Mouse (Mus musculus) heart, embryonic 15.5 days (tissue): ENCODE results near the gene Cacna1i. TPM values are rescaled to one million over a fixed set of nuclear protein-coding genes. Genes with fewer than 3 reads are reported as not detected.

Experiments used
- ATAC-seq: fragments of 200-750 bp; cut with Nextera tagmentation; replicated peaks from 2 replicates; pipeline ENCODE4 v1.8.0; 2017; ENCODE audit warnings: low read depth, moderate TSS enrichment; ENCODE audit not compliant: insufficient number of reproducible peaks, insufficient read depth, low FRiP score
- H3K27ac ChIP-seq: fragments of 300-500 bp; sonication (generic); 2 replicates; pipeline ENCODE4 v1.5.1; 2015; ENCODE audit warnings: mild to moderate bottlenecking, inconsistent platforms
- H3K27me3 ChIP-seq: fragments of 300-500 bp; sonication (generic); 2 replicates; pipeline ENCODE4 v1.6.1; 2015; ENCODE audit warnings: inconsistent platforms
- H3K36me3 ChIP-seq: fragments of 300-500 bp; sonication (generic); 2 replicates; pipeline ENCODE4 v1.6.1; 2015; ENCODE audit warnings: mild to moderate bottlenecking, inconsistent platforms
- H3K4me1 ChIP-seq: fragments of 300-500 bp; sonication (generic); replicated peaks from 2 replicates; pipeline ENCODE4 v1.6.1; 2015; ENCODE audit warnings: inconsistent platforms
- H3K4me2 ChIP-seq: fragments of 300-500 bp; sonication (generic); 2 replicates; pipeline ENCODE4 v1.6.1; 2015; ENCODE audit warnings: inconsistent platforms, mild to moderate bottlenecking, moderate library complexity
- H3K4me3 ChIP-seq: fragments of 300-500 bp; sonication (generic); 2 replicates; pipeline ENCODE4 v1.5.1; 2015; ENCODE audit warnings: mild to moderate bottlenecking, inconsistent platforms
- H3K9ac ChIP-seq: fragments of 300-500 bp; sonication (generic); 2 replicates; pipeline ENCODE4 v1.6.1; 2015; ENCODE audit warnings: mild to moderate bottlenecking, inconsistent platforms
- H3K9me3 ChIP-seq: fragments of 300-500 bp; sonication (generic); replicated peaks from 2 replicates; pipeline ENCODE4 v1.6.1; 2016; ENCODE audit warnings: inconsistent platforms
- WGBS: fragments of 180-500 bp; shearing (Covaris S2); methylation state at CpG from one replicate; pipeline ENCODE4 v1.1.7; 2015; ENCODE audit warnings: mixed read lengths; 5-methylcytosine and 5-hydroxymethylcytosine counted together
- polyA plus RNA-seq: library from polyadenylated mRNA; unstranded; fragments of >200 nt; fragmentation: Nextera tagmentation; extraction: Ambion mirVana; gene quantifications from 2 replicates; pipeline ENCODE4 v1.2.1, GENCODE M21; 2015

Gene Cacna1i
- polyA plus RNA-seq, 1 experiment from 2014 or later: not detected

- Histone ChIP-seq H3K27me3 (peaks cover 10% of the 10 kb centered on the region; the same call in 1 of the 2 replicates), H3K9me3 (no peaks in the 10 kb centered on the region), H3K4me2 (no peak overlapping the region), H3K9ac (no peak overlapping the region), H3K4me3 (no peak overlapping the region), H3K36me3 (no peaks in the 10 kb centered on the region), H3K27ac (no peak overlapping the region), H3K4me1 (peaks cover 18% of the 10 kb centered on the region)
- WGBS: 71% methylated on average over 4 of the region's 4 CpGs
- no peak for ATAC-seq
Observed at GRCm38 (mm10) chr15:80413070-80413469, 126.0 kb downstream of the Cacna1i start.

GRCm38 (mm10) chr15:80413988-80414721, 127.1 kb downstream of the Cacna1i start:
- 0 out of 2 replicates have a peak, but pooled peaks cover 7% of the 10 kb centered on the region for H3K27me3 ChIP-seq
- no peak overlapping the region for H3K9ac ChIP-seq
- ATAC-seq: no peak
- H3K4me1 ChIP-seq: peaks cover 11% of the 10 kb centered on the region
- no peaks in the 10 kb centered on the region for H3K9me3 ChIP-seq
- 60% methylated on average over 17 of the region's 17 CpGs for WGBS
- H3K27ac ChIP-seq: no peak overlapping the region
- H3K36me3 ChIP-seq: no peaks in the 10 kb centered on the region
- no peak overlapping the region for H3K4me3 ChIP-seq
- H3K4me2 ChIP-seq: no peak overlapping the region

DNA sequence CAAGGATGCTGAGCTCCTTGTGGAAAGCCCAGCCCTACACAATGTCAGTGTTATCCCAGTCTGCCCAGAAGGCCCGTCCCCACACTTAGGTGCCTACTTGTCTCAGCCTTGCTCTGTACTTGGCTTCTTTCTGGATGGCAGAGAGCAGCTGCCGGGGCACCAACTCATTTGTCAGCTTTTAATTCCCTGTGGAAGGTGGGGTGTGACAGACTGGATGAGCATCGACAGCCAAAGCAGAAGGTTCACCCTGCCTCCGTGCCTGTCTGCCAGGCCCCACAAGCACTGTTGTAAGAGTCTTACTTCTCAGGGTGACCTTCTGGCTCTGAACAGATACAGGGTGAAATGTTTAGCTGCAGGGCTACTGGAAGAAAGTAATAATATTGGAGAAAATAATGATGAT, 128.1 kb downstream of the Cacna1i start:
- Histone ChIP-seq H3K4me3 (no peak overlapping the region), H3K27ac (no peak overlapping the region), H3K36me3 (no peaks in the 10 kb centered on the region), H3K4me1 (peaks cover 9% of the 10 kb centered on the region), H3K9me3 (no peaks in the 10 kb centered on the region), H3K4me2 (no peak overlapping the region), H3K9ac (no peak overlapping the region), H3K27me3 (0 out of 2 replicates have a peak, but pooled peaks cover 7% of the 10 kb centered on the region)
- ATAC-seq: no peak
- 83% methylated on average over 4 of the region's 4 CpGs for WGBS

DNA sequence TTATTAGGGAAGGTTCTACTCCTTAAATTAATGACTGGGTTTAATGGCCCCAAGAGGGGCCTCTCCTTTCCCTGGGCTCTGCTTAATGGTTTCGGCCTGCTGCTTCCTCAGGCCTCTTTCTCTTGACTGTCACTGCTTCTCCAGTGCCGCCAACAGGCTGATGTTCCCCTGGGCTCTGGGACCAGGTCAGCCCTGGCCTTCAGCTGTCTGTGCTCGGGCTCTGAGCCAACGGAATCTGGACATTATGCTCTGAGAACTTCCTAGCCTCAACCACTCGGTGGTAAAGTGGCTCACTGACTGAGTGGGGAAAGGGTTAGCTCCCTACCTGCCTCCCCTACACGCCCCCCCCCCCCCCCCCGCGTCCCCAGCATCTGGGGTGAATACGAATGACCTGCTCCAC, 130.0 kb downstream of the Cacna1i start:
- WGBS: 67% methylated on average over 9 of the region's 9 CpGs
- ATAC-seq: no peak
- Histone ChIP-seq H3K27me3 (0 out of 2 replicates have a peak, but pooled peaks cover 10% of the 10 kb centered on the region), H3K4me1 (peaks cover 9% of the 10 kb centered on the region), H3K27ac (no peak overlapping the region), H3K36me3 (no peaks in the 10 kb centered on the region), H3K9ac (no peak overlapping the region), H3K4me3 (no peak overlapping the region), H3K4me2 (no peak overlapping the region), H3K9me3 (no peaks in the 10 kb centered on the region)

- Histone ChIP-seq H3K4me3 (no peak overlapping the region), H3K4me2 (no peak overlapping the region), H3K27ac (no peak overlapping the region), H3K4me1 (peaks cover 9% of the 10 kb centered on the region), H3K36me3 (no peaks in the 10 kb centered on the region), H3K9ac (no peak overlapping the region), H3K27me3 (0 out of 2 replicates have a peak, but pooled peaks cover 10% of the 10 kb centered on the region), H3K9me3 (no peaks in the 10 kb centered on the region)
- 69% methylated on average over 2 of the region's 2 CpGs for WGBS
- ATAC-seq: no peak
Observed at GRCm38 (mm10) chr15:80418146-80418545, 131.1 kb downstream of the Cacna1i start.

DNA sequence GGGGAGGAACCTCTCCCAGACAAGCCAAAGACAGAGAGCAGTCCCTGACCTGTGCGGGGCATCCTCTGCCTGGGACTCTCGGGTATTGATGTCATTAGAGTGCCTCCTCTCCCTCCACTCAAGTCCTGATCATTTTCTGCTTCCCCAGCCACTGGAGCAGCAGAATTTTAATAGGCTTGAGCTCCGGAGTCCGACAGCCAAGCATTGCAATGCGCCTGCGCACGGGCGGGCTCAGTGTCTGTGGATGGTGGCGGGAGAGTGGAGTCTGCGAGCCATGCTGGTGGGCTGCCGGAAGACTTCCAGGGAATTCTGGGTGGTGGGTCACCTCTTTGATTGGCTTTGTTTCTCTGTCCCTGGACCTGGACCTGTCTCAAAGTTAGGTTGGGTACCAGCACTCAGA, 143.3 kb downstream of the Cacna1i start:
- WGBS: 65% methylated on average over 11 of the region's 11 CpGs
- Histone ChIP-seq H3K9me3 (no peaks in the 10 kb centered on the region), H3K27me3 (peaks cover 10% of the 10 kb centered on the region), H3K36me3 (no peaks in the 10 kb centered on the region), H3K4me2 (no peak overlapping the region), H3K4me3 (no peak overlapping the region), H3K4me1 (no peaks in the 10 kb centered on the region), H3K9ac (no peak overlapping the region), H3K27ac (no peak overlapping the region)
- ATAC-seq: no peak

DNA sequence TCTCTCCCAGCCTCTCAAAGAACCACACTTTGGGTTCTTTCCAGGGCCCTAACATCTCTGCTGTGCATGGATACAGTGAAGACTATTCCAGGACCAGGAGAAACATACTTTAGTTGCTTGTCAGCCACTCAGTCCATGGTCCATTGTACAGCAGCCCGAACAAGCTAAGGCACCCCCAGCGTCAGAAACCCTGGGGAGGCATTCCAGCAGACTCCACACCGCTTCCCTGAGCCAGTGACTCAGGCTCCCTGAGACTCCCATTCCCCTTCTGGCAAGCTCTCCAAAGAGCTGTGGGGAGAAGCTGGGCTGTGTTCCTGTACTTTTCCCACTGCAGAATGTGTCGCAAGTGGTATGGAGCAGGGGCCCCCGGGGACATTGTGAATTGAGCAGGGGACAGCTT, 149.9 kb downstream of the Cacna1i start:
- no peaks in the 10 kb centered on the region for H3K9me3 ChIP-seq
- H3K9ac ChIP-seq: no peak overlapping the region
- no peak overlapping the region for H3K4me3 ChIP-seq
- no peak overlapping the region for H3K27ac ChIP-seq
- ATAC-seq: no peak
- H3K4me1 ChIP-seq: 0 out of 2 replicates have a peak, but pooled peaks cover 4% of the 10 kb centered on the region
- peaks cover 24% of the 10 kb centered on the region for H3K27me3 ChIP-seq
- no peaks in the 10 kb centered on the region for H3K36me3 ChIP-seq
- WGBS: 49% methylated on average over 5 of the region's 5 CpGs
- H3K4me2 ChIP-seq: no peak overlapping the region

DNA sequence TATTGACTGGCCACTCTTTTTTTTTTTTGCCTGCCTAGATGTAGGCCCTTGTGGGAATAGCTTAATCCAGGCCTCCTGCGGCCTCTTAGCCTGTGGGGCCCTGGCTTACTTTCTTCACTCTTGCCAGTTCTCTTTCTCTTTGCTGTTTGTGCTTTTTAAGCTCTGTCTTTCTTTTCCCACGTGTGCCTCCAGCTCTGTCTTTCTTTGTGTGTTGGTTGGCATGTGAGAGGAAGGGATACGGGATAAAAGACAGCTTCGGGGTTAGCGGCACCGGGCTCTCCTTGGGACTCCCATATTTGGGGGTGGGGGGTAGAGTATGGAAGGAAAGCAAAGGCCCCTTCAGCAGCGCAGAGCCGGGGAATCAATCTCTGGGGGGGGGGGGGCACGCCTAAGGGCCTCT, 151.0 kb downstream of the Cacna1i start:
- 0 out of 2 replicates have a peak, but pooled peaks cover 4% of the 10 kb centered on the region for H3K4me1 ChIP-seq
- H3K9ac ChIP-seq: no peak overlapping the region
- H3K27me3 ChIP-seq: peaks cover 24% of the 10 kb centered on the region
- no peak overlapping the region for H3K27ac ChIP-seq
- WGBS: 77% methylated on average over 9 of the region's 9 CpGs
- no peak for ATAC-seq
- H3K9me3 ChIP-seq: no peaks in the 10 kb centered on the region
- H3K36me3 ChIP-seq: no peaks in the 10 kb centered on the region
- H3K4me2 ChIP-seq: no peak overlapping the region
- no peak overlapping the region for H3K4me3 ChIP-seq

GRCm38 (mm10) chr15:80438423-80438822, 151.4 kb downstream of the Cacna1i start:
- peaks cover 20% of the 10 kb centered on the region for H3K27me3 ChIP-seq
- 0 out of 2 replicates have a peak, but pooled peaks cover 4% of the 10 kb centered on the region for H3K4me1 ChIP-seq
- no peaks in the 10 kb centered on the region for H3K36me3 ChIP-seq
- H3K27ac ChIP-seq: no peak overlapping the region
- H3K9ac ChIP-seq: no peak overlapping the region
- no peak overlapping the region for H3K4me2 ChIP-seq
- H3K4me3 ChIP-seq: no peak overlapping the region
- no peak for ATAC-seq
- no peaks in the 10 kb centered on the region for H3K9me3 ChIP-seq
- 60% methylated on average over 9 of the region's 9 CpGs for WGBS

GRCm38 (mm10) chr15:80440195-80440594, 153.2 kb downstream of the Cacna1i start:
- Histone ChIP-seq H3K27me3 (peaks cover 19% of the 10 kb centered on the region), H3K9me3 (no peaks in the 10 kb centered on the region), H3K9ac (no peak overlapping the region), H3K4me2 (no peak overlapping the region), H3K4me3 (no peak overlapping the region), H3K36me3 (no peaks in the 10 kb centered on the region), H3K27ac (no peak overlapping the region), H3K4me1 (0 out of 2 replicates have a peak, but pooled peaks cover 4% of the 10 kb centered on the region)
- WGBS: 28% methylated on average over 6 of the region's 6 CpGs
- no peak for ATAC-seq

DNA sequence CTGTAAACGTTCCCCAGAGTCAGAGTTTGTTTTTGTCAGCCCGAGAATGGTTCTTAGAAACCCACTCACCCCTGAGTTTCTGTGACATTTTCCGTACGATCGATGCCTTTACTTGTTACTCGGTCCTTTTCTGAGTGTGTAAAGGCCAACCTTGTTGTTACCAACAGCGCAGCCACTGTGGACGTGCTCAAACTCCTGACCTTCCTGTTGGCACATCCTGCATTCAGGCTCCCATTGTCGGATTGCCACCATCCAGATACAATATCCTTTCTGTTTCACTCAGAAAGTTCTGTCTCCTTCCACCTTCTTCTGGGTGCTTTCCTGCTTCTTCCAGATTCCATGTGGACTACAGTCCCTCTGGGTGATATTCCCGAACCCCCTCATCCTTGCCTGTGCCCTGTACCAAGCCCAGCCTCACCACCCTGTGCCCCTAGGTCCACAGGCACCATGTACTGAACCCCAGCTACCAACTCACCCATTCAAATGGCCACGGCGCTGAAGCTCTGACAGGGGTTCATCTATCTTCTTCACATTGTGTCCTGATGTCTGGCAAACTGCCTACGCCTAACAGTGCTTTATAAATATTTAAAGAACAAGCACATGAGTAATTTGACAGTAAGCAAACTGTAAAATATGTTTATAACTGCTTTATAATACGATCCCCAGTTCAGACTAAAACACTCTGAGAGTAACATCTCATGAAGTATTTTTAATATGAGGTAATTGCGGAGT, 159.1 kb downstream of the Cacna1i start:
- WGBS: 74% methylated on average over 15 of the region's 15 CpGs
- H3K9me3 ChIP-seq: no peaks in the 10 kb centered on the region

More for the DNA sequence above, 159.1 kb downstream of the Cacna1i start:
- H3K4me3 ChIP-seq: no peak overlapping the region
- peaks cover 4% of the 10 kb centered on the region for H3K27me3 ChIP-seq
- H3K36me3 ChIP-seq: no peaks in the 10 kb centered on the region
- ATAC-seq: no peak
- H3K4me2 ChIP-seq: no peak overlapping the region
- no peak overlapping the region for H3K9ac ChIP-seq
- H3K27ac ChIP-seq: no peak overlapping the region
- H3K4me1 ChIP-seq: no peaks in the 10 kb centered on the region
